Mouse (Mus musculus) cerebellum, adult 8-10 months (tissue): ENCODE data around the gene Cox6a2.

Experiments
- DNase-seq: peaks from one replicate; pipeline ENCODE4 v3.0.0; 2022

Gene Cox6a2

GRCm38 (mm10) chr7:128206152-128206551 lies at the start of gene Cox6a2:
Gene Cox6a2 (minus strand): TSS chr7:128206387.
- DNase-seq = no peak

GRCm38 (mm10) chr7:128255757-128256156 lies 49.6 kb upstream of the Cox6a2 start:
- no peak for DNase-seq

GRCm38 (mm10) chr7:128254978-128255377 lies 48.8 kb upstream of the Cox6a2 start:
- no peak for DNase-seq

- DNase-seq = no peak
These were observed 46.4 kb upstream of the Cox6a2 start for GRCm38 (mm10) chr7:128252609-128253008.

DNA sequence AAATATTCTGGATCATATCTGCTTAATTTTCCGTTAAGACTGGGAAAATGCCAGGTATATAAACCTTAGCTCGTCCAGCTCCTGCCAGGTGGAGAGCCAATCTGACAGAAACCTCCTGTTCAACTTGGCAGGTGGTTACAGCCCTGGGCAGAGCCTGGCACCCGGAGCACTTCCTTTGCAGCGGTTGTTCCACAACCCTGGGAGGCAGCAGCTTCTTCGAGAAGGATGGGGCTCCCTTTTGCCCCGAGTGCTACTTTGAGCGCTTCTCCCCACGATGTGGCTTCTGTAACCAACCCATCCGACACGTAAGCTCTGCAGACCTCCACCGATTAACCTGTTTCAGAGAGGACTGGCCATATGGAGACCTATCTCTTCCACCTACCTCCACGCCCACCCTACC lies 45.8 kb upstream of the Cox6a2 start:
- DNase-seq = peak; percentile 35

GRCm38 (mm10) chr7:128249998-128250397 lies 43.8 kb upstream of the Cox6a2 start:
- DNase-seq = no peak

- DNase-seq = no peak
These were observed 42.2 kb upstream of the Cox6a2 start for GRCm38 (mm10) chr7:128248081-128249042.

- DNase-seq = peak; percentile 83
These were observed 41.3 kb upstream of the Cox6a2 start for GRCm38 (mm10) chr7:128247443-128247842.

- peak; percentile 54 for DNase-seq
These were observed 40.6 kb upstream of the Cox6a2 start, which contains the start of gene Tgfb1i1 for GRCm38 (mm10) chr7:128246496-128247391. Gene Tgfb1i1 (plus strand): TSS chr7:128246812.

DNA sequence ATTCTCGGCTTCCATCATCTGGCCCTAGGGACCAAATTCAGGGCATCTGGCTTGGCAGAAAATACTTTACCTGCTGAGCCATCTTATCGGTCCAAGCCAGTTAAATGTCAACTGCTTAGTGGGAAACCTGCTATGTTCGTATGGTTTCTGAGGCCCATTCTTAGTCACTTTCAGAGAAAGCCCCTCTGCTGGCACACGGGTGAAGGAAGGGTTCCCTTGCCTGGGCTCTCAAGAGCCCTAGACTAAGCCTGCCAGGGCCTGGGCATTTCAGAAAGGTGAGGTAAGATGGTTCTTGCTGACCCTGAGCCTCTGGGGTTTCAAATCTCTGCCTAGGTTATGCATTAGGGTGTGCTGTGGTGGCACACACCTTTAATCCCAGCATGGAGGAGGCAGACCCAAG lies 39.4 kb upstream of the Cox6a2 start:
- no peak for DNase-seq

DNA sequence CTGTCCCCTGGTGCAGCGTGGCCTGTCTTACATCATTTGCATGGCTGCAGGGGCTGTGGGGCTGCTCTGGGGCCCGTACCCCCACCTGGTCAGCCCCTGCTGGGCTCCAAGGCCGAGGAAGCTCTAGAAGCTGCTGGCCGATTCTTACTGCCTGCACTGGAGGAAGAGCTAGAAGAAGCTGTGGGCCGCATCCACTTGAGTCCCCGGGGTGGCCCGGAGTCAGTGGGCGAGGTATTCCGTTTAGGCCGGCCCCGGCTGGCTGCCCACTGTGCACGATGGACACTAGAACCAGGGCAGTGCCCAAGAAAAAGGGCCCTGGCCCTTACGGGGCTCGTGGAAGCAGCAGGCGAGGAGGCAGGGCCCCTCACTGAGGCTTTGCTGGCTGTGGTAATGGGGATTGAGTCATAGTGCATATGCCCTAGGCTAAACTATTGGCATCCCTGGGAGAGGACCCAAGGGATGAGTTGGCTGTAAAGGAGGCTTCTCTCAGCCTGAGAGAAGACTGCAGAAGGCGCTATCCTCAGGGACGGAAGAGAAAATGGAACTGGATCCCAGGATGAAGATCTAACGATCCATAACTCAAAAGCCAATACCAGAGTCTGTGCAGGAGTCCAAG lies 38.3 kb upstream of the Cox6a2 start:
- no peak for DNase-seq

- no peak for DNase-seq
These were observed 37.7 kb upstream of the Cox6a2 start for GRCm38 (mm10) chr7:128243921-128244320.

GRCm38 (mm10) chr7:128242331-128242730 lies 36.1 kb upstream of the Cox6a2 start:
- DNase-seq = no peak

- DNase-seq = no peak
These were observed 34.1 kb upstream of the Cox6a2 start for GRCm38 (mm10) chr7:128240131-128240784.

DNA sequence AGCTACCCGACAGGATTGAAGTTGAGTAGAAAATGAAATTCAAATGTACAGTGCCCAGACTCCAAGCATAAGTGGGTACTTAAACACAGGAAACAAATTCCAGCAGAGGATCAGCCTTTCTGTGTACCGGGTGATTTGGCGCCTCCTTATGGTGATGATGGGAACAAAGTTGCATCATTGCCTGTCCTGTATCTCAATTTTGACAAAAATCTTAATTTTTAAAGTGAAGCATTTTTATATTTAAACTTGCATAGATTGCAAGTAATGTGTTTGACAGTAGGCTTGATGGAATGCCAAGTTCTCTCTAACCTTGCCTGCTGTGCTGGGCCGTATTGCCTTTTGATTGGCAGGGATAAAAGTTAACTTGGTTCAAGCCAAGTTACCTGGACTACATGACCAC lies 32.8 kb upstream of the Cox6a2 start:
- no peak for DNase-seq

DNA sequence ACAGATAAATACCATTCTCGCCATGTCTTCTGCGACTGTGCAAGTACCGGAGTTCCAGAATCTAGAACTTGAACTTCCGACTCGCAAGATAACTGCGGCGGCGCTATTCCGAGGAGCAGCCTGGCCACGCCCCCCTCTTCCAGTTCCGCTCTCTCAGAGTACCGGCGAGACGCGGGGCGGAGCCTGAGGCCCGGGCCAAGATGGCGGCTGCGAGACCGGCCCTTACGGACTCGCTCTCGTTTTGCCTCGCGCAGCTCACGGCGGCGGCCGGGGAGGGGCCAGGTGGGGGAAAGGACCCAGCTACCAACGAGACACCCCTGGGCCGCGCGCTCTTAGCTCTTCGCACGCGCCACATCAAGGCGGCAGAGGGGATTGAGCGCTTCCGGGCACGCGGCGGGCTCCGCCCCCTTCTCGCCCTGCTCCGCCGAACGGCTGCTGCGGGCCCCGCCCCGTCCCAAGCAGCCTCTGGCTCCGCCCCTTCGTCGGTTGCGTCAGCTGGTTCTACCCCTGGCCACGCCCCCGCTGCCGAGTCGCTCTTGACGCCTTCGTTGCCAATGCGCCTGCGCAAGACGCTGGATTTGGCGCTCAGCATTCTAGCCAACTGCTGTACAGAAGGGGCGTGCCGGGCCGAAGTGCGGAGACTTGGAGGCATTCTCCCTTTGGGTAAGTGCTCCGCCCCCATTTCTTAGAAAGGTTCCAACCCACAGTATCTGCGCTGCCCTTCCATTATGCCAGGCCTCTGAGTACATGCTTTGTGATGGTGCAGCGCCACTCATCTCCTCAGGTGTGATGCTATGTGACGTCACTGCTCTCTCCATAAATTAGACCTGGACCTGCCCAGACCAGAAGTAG lies 32.0 kb upstream of the Cox6a2 start, which contains the start of gene 9130023H24Rik:
TSS of gene 9130023H24Rik (minus strand) at position 105 of the 852 bp plus-strand sequence.
- DNase-seq = peak; percentile 100

DNA sequence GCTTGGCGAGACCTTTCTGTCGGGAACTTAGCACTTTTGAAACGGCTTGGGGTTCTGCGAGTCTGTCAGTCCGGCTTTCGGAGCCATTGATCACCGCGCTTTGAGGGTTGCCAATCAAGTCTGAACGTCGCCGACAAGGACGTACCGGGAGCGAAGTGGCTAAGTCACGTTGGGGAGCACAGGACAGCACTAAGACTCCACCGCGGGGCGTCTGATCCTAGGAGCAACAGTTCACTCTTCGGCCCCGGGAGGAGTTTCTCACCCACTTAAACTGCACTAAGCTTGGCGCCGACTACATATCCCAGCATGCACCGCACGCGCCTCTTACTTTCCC lies 31.4 kb upstream of the Cox6a2 start:
- no peak for DNase-seq

- DNase-seq = peak; percentile 90
These were observed 30.8 kb upstream of the Cox6a2 start, which contains the start of gene Armc5 for GRCm38 (mm10) chr7:128236856-128237592. Gene Armc5 (plus strand): TSS chr7:128237342.

- no peak for DNase-seq
These were observed 30.2 kb upstream of the Cox6a2 start for GRCm38 (mm10) chr7:128236426-128236825.

GRCm38 (mm10) chr7:128235481-128235880 lies 29.3 kb upstream of the Cox6a2 start:
- no peak for DNase-seq

DNA sequence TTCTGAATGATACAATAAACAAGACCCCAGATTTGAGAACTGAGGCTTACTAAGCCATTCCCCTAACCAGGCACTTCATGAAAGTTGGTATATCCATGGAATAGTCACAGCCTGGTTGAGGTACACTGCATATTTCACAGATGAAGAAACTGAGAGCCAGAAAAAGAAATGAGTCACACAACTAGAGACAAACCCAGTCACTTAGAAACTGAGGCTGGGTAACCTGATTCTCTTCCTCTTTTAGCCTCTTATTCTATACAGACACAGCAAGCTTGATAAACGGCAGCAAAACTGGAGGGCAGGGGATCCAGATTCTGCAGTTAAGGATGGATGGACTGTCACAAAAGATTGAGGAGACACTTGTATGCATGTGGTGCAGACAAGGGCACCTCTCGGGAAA lies 28.6 kb upstream of the Cox6a2 start:
- no peak for DNase-seq
